In genomic region chr17:70720766-70721165, GRCm38 (mm10) we compare ENCODE assay signal across 8 mouse cellular contexts.
DNase-seq lines count a peak whose midpoint lies in the region; ATAC-seq lines count a peak whose summit lies in the region.

No protein-coding gene starts in this region.

- peaks cover 21% of the 10 kb centered on the region for H3K4me1 ChIP-seq in limb, embryonic 10.5 days

- DNase-seq in frontal cortex, postnatal 36 days (ENCODE audit: low spot score in 2 of 2): no peak
- peak; percentile 30 for DNase-seq in thymus, postnatal 14 days
- no peak for DNase-seq in thymus, adult 18-20 months
- DNase-seq in limb, embryonic 10.5 days (ENCODE audit: low spot score): peak; percentile 57
- no peak for DNase-seq in cerebellum, postnatal 36 days
- DNase-seq in urinary bladder, postnatal 36 days (ENCODE audit: low spot score in 2 of 2): no peak
- no peak for DNase-seq in adrenal gland, postnatal 14 days

- no peaks in the 10 kb centered on the region for H3K27me3 ChIP-seq in limb, embryonic 10.5 days (ENCODE audit: low read depth, poor library complexity, severe bottlenecking)

- 17% methylated on average over 8 of the region's 8 CpGs for whole genome bisulfite sequencing in limb, embryonic 10.5 days

- ATAC-seq in frontal cortex, adult (ENCODE audit: low TSS enrichment): peak; percentile 32; the same call in 1 of the 2 replicates

- no peaks in the 10 kb centered on the region for H3K36me3 ChIP-seq in limb, embryonic 10.5 days

- peak overlapping the region; percentile 74 for H3K27ac ChIP-seq in limb, embryonic 10.5 days

- no peak overlapping the region for H3K4me3 ChIP-seq in limb, embryonic 10.5 days

- no peaks in the 10 kb centered on the region for H3K9me3 ChIP-seq in limb, embryonic 10.5 days (replicated peaks)

Comparison
In these comparisons a context has a peak if more than half of its experiments do, and no peak if none do; other contexts are left out.
1. DNase-seq: peak in thymus, postnatal 14 days (single experiment) and limb, embryonic 10.5 days (single experiment); none in frontal cortex, postnatal 36 days (0 of 2), thymus, adult 18-20 months (0 of 2), cerebellum, postnatal 36 days (0 of 2), urinary bladder, postnatal 36 days (0 of 2) and adrenal gland, postnatal 14 days (single experiment).